Mouse (Mus musculus): Measurements from ENCODE around the gene Dnajc16.

The Dnajc16 gene

DNA sequence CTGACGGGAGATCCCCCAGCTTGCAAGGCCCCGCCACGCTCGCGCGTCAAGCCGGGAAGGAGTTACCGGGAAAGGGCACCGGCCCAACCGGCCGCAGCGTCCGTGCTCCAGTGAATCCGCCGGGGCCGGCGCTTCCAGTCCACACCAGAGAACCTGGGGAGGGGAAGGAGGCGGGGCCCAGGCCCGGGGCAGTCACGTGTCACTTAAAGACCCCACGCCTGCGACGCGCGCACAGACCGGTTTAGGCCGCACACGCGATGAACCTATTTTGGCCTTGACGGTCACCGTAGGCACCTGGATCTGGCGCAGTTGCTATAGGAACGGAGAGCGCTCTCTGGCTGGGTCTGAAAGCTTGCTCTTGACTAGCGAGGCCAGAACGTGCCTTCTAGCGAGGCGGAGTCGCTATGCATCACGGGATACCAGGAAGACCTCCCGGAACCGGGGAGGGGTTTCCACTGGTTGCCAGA is at the start of gene Dnajc16:
TSS of gene Dnajc16 (minus strand) at position 408 of the 467 bp plus-strand sequence.
- DNase-seq (ENCODE audit: low read depth, low spot score) = peak; percentile 99

DNA sequence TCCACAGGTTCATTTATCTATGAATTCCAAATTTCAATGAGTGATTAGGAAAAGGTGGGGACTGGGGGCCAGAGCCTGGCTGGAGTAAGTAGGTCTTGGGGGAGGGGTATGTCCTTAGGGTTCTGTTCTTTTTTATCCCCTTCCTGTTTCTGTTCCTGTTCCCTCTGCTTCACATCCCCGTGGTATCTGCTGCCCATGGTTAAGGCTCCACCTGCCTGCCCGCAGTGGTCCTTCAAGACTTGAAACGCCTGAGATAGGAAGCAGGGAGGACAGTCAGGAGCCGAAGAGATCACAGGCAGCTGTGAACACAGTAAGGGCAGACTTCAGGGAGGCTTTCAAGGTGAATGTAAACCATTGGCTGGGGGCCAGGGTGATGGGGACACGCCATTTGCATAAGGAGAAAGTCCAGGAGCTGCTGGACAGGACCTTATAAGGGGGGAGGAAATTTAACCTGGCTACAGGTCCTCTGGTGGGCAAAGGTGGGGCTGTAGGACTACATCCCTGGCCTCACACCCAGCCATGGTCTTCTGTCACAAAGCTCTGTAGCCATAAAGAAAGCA is 43.9 kb upstream of the Dnajc16 start:
- no peak for DNase-seq (ENCODE audit: low read depth, low spot score)

DNA sequence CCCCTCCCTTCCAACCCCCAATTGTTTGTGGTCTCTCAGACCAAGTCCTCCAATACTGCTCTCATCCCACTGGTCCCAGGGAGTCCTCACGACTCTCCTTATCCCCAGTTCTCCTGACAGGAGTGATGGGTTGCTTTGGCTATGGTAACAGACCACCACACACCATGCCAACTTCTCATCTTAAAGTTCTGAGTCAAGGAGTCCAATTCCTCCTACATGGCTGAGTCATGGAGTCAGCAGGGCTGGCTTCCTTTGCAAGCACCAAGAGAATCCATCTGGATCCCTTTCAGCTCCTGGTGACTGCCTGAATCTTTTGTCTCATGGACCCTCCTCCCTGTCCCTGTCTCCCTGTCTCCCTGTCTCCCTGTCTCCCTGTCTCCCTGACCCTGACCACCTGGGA is 43.2 kb upstream of the Dnajc16 start:
- DNase-seq (ENCODE audit: low read depth, low spot score) = no peak

DNA sequence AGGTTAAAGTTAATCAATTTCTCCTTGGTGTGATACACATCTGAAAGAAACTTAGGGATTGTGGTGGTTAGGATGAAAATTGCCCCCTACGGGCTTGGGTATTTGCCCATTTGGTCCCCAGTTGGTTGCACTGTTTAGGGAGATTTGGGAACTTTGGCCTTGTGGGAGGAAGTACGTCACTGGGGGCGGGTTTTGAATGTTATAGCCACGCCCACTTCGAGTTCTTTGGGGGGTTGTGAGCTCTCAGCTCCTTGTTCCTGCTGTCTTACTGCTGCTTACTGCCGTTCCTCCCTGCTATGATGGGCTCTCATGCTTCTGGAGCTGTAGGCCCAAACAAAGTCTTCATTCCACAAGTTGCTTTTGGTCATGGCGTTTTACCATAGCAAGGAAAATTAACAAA is 40.6 kb upstream of the Dnajc16 start:
- no peak for DNase-seq (ENCODE audit: low read depth, low spot score)

DNA sequence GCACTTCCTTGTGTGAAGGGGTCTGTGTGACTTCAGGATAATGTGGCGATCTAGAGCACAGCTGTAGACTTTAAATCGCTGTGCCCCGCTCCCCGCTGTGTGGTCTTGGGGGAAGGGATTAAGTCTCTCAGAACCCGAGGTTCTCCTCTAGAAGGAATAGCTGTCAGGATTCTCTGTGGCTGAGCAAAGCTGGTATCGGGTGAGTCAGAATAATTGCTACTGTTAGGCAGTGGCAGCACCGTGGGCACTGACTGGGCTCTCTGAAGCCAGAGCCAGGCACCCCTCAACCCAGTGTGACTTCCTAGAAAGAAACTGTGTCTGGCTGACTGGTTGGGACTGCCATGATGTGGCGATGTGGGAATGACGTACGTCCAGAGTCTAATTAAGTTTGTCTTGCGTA is 39.6 kb upstream of the Dnajc16 start:
- no peak for DNase-seq (ENCODE audit: low read depth, low spot score)

DNA sequence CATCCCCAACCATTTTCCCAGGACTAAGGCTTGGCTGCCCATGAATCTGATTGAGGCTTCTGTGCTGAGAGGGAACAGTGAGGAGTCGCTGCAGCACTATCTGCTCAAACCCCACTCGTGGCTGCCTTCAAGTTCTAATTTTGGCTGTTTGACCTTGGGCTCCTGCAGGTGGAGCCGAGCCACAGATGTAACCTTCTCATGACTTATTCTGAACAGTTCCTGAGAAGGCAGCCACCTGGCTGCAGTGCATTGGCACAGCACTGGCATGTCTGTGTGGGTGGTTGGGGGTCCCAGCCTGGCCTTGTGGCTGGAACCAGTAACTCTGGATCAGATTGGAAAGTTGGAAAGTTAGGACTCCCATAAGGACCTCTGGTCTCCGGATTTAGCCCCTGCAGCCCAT is 37.4 kb upstream of the Dnajc16 start:
- DNase-seq (ENCODE audit: low read depth, low spot score) = no peak

DNA sequence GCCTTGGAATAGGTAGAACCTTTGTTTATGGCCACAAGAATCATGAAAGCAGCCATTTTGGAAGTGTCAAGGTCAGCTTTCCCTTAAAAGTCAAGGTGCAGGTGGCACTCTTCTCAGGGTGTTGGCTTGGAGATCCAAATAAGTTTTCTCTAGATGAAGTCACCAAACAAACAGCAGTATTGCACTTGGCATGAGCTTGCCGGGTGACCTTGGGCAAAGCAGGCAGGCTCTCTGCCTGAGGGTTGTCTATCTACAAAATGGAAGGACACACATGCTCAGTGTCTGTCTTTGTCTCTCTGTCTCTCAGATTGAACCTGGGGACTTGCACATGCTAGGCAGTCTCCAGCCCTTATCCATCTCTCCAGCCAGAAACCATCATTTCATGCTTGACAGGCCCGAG is 36.7 kb upstream of the Dnajc16 start:
- no peak for DNase-seq (ENCODE audit: low read depth, low spot score)

DNA sequence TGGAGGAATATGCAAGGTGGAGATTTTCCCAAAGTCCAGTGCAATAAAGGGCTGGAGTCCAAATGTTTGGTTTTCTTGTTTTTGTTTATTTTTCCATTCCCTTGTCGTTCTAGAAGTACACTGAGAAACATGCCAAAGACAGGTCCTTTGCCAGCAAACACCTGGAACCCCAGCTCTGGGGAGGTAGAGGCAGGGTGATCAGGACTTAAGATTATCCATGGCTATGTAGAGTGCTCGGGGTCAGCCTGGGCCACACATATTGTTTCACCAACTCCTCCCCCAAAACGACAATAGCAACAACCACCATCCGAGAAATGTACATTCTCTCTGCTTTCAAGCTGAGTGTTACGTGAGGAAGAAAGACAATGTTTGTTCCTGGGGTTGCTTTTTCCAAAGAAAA is 35.3 kb upstream of the Dnajc16 start, which contains the start of gene Cela2a:
TSS of gene Cela2a (minus strand) at position 101 of the 400 bp plus-strand sequence.
- DNase-seq (ENCODE audit: low read depth, low spot score) = no peak

DNA sequence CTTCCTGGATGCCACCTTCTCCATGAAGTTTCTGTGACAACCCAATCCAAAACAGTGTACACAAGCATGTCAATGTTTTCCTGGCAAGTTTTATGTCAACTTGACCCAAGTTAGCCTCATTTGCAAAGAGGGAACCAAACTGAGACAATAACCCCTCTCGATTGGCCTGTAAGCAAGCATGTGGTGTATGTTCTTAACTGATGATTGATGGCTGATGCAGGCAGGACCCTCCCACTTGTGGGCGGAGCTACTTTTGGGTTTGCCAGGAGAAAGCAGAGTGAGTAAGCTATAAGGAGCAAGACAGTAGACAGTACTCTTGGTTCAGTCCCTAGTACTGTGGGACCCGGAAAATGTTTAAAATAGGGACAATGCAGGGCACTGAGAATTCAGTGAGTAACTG is 32.2 kb upstream of the Dnajc16 start:
- DNase-seq (ENCODE audit: low read depth, low spot score) = no peak

DNA sequence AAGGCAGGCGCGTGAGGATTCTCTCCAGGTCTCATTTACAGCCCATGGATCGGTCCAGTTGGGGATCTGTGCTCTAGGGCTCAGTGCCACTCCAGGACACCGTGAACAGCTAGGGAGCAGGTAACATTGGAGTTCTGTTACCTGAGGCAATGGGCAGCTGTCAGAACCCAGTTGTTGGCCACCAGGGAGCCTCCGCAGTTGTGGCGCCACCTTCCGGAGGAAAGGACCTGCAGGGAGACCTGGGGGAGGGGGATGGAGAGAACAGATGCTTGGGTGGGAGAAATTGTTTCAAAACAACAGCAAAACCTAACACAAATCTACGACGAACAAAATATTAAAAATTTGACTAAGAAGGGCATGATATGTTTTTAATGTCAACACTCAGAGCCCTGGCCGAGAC is 31.4 kb upstream of the Dnajc16 start:
- DNase-seq (ENCODE audit: low read depth, low spot score) = no peak

DNA sequence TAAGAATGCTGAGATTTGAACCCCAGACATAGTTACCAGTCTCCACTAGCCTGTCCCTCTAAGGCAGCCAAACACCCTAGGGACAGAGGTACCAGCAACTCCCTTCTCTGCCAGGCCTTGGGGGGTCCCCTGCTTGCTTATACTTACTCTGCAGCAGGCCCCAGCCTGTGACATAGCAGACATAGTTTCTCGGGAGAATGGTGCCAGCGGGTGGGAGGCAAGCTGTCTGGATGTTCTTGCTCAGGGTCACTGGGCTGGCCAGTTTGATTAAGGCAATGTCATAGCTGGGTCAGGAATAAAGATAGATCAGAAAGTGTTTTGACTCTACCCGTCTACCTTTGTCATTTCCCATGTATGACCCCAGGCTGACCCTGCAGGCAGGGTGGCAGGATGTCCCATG is 30.4 kb upstream of the Dnajc16 start:
- DNase-seq (ENCODE audit: low read depth, low spot score) = no peak

DNA sequence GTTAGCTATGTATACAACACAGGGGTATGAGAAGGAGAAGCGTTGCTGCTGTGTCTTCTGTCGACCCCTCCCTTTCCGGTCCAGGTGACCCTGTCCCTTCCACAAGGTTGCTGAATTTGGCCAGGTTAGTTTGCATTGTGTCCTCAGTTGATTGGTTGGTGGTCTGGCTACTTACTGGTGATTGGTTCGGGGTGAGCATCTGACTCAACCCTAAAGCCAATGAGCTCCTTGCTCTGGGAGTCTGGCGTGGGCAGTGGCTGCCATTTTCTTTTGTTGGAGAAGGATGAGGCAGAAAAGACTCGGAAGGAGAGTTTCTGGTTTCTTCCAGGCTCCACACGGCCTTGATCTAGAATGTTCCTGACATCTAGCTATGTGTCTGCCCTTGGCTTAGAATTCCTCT is 28.6 kb upstream of the Dnajc16 start:
- no peak for DNase-seq (ENCODE audit: low read depth, low spot score)

DNA sequence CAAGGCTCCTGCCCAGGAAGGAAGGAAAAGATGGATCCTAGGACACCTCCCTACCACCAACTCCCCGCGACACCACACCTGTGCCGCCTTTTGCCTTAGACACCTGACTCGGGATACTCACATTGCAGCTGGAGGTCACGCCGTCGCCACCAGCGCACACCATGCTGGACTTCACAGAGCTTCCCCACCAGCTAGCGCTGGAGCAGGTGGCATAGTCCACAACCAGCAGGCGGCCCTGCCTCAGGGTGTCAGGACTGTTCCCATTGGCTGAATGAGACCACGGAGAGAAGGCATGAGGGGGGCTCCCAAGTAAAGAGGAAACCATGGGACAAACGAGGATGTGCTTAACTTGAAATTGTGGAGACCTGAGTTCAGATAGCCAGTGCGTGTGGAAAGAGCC is 28.1 kb upstream of the Dnajc16 start:
- DNase-seq (ENCODE audit: low read depth, low spot score) = no peak

DNA sequence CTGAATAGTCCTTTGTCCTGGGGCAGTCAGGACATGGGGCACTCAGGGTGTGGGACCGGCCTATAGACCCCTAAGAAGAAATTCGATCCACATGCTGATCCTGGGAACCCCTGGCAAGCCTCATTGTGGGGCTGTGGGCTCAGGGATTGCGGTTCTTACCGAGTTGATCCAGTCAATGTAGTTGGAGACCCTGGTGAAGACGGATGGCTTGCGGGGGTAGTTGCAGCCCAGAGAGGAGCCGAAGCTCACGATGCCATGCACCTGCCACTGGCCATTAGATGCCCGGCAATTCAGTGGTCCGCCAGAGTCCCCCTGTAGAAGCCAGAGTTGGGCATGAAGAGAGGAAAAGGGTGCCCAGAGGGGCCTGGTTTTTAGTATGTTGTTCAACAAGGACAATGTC is 27.0 kb upstream of the Dnajc16 start:
- DNase-seq (ENCODE audit: low read depth, low spot score) = no peak

DNA sequence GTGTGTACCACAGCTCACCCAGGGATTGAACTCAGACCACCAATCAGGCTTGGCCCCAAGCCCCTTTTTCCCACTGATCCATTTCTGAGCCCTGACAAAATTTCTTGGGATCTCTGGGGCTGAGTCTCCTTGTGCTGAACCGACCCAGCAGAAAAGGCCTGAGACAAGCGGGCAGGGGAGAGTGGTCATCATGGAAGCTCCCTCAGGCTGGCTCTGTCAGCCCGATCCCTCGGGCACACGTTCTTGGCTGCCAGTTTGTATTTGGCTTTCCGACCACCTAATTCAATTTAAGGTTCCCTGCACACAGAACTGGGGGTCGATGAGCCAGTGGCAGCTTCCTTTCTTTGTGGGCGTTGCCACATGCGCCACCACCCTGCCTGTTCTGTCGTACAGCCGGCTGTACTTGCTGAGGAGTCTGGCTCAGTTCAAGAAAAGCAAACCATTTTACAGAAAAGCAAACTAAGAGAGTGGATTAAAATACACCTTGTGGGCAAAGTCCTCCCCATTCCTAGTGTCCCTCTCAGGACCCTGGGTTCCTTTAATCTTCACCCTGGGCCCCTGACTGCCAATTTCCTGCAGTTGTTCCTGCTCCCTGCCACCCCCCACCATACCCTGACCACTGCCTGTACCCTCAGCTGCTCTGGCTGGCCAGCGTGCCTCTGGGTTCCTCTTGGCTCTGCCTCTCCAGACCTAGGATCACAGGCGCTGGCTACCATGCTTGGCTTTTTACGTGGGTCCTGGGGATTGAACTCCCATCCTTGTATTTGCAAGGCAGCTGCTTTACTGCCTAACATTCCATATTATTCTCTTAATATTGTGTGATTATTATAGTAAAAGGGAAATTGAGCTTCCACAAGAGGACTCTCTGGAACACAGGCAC is 26.3 kb upstream of the Dnajc16 start:
- DNase-seq (ENCODE audit: low read depth, low spot score) = no peak

DNA sequence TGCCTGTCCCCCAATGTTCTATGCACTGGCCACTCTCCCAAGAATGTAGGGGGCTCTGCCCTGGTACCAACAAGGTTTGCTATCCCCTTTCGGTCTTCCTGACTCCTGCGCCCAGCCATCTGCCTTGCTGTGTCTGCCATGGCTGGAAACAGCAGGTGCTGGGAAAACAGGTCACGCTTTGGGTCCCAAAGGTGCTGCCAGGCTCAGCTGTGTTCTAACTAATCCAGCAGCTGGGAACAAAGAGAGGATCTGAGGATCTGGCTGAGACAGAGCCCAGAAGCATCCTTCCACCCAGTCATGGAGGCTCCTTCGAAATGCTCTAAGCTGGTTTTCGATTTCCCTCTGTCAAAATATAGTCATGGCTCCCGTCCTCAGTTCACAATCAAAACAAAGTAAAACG is 25.5 kb upstream of the Dnajc16 start:
- DNase-seq (ENCODE audit: low read depth, low spot score) = no peak

DNA sequence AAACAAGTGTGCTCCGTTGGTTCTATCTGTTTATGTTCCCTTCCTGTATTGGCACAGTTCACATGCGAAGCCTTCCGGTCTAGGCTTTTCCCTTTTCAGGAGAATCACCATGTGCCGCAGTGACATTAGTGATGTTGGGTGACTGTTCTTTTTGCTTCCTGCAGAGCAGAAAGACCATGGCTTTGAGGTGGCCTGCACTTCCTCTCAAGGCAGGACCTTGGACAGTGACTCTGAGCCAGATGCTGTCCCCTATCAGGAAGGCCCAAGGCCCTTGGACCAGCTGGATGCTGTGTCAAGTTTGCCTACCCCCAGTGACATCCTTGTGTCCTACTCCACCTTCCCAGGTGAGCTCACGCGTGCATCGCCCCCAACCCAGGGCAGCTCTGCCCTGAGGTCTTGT is 20.6 kb upstream of the Dnajc16 start:
- DNase-seq (ENCODE audit: low read depth, low spot score) = no peak

DNA sequence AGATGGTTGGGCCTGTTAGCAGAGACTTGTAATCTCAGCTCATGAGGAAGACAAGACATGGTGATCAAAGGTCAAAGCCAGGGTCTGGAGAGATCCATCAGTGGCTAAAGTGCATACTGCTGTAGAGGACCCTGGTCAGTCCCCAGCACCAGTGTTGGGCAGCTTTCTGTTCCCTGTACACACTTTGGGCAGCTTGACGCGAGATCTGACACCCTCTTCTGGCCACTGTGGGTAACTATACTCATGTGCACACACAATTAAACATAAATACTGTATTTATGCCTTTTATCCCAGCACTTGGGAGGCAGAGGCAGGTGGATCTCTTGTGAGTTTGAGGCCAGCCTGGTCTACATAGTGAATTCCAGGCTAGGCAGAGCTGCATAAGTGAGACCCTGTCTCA is 20.2 kb upstream of the Dnajc16 start:
- DNase-seq (ENCODE audit: low read depth, low spot score) = no peak

DNA sequence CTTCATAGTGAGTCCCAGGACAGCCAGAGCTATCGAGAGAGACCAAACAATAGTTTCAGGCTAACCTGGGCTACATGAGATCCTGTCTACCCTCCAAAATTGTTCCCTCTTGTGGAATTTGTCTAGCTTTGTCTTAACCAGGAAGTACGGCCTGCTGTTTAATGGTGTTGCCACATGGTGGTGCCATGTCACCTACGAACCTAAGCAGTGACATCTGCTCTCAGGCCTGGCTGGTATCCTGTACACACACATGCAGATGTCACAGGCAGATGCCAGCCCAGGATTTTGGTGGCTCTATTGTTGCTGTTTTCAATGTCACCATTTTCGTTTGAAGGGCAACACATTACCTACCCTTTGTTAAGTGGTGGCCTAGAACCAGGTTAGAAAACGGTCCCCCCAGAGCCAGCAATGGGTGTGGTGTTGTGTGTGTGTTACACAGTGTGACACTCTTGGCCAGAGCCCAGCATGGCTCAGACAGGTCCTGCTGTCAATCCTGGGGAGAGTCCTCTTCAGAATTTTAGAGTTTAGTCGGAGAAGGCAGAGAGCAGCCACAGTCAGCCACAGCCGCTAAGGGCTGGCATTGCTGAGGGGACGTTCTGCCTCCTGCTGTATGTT is 19.2 kb upstream of the Dnajc16 start:
- no peak for DNase-seq (ENCODE audit: low read depth, low spot score)

DNA sequence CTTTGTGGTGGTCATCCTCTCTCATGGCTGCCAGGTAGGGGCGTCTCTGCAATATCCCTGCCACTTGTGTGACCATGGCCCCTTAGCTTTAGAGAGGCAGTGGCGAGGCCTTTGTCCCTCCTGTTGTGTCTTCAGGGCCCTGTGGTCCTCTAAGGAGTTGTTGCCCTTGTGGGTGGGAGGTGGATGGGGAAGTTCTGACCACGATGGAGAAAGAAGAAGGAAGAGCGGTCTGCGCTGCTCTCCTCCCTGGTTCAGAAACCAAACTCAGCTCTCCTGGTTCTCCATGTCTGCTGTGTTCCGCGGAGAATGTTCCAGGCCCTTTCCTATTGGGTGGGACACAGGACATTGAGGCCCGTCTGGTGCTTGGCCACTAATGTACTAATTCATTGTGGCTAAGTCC is 15.2 kb upstream of the Dnajc16 start:
- no peak for DNase-seq (ENCODE audit: low read depth, low spot score)

DNA sequence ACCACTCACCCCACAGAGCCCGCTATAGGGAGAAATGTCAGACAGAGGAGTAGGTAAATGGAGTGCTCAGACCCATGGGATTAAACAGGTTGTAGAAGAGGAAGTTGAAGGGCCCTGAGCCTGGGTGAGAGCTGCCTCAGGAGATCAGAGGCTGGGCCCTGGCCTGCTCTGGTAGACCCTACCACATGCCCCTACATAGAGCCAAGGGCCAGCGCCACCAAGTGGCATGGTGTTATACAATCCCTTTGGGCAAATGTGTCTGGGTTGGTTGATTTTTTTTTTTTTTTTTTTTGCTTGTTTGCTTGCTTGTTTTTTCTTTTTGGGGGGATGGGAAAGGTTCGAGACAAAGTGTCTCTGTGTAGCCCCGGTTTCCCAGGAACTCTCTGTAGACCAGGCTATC is 13.4 kb upstream of the Dnajc16 start:
- no peak for DNase-seq (ENCODE audit: low read depth, low spot score)

DNA sequence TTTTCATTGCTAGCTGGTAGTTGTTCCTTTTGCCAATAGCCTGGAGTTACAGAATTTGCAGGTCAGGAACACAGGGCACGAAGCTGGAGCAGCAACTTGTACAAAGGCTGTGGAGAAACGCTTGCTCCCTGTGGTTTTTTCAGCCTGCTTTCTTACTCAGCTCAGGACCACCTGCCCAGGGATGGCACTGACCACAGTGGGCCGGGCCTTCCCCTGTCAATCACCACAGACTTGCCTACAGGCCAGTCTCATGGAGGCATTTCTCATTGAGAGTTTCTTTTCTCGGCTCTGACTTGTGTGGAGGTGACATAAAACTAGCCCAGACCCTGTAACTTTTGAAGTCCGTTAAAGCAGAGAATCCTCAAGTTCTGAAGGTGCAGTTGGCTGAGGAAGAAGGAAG is 6.8 kb upstream of the Dnajc16 start:
- DNase-seq (ENCODE audit: low read depth, low spot score) = no peak

DNA sequence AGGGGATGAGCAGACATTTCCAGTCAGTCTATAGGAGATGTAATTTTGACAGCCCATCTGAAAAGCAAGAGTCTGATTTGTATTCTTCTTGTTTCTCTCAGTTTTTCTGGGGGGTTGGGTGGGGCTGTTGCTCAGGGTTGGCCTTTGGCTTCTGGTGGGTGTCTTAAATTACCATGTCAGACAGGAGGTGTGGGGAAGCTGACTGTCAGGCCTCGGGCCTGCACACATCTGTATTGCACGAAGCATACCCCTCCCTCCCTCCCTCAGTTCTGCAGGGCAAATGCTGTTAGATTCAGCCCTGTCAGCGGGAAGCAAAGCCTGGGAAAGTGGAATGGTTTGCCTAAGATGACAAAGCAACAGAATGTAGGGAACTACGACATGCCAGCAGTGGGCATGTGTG is 6.2 kb upstream of the Dnajc16 start:
- no peak for DNase-seq (ENCODE audit: low read depth, low spot score)

Measured in brain, embryonic 18.5 days (tissue).